Mouse (Mus musculus) kidney, postnatal 0 days (tissue): ENCODE measurements at regions not wholly inside any gene's neighbourhood (a gene's known extent, or its start where the extent isn't known, plus 50 kb on each side); places are given as distances from the start of the nearest gene placed in this dataset.

ENCODE experiments used
- ATAC-seq: fragments of 200-750 bp; cut with Nextera tagmentation; replicated peaks from 2 replicates; pipeline ENCODE4 v1.8.0; 2017; ENCODE audit warnings: low read depth, moderate number of reproducible peaks, moderate TSS enrichment, moderate library complexity; ENCODE audit not compliant: low FRiP score
- DNase-seq: peaks from one replicate; pipeline ENCODE4 v3.0.0-alpha.2; 2016; ENCODE audit warnings: low spot score
- H3K27ac ChIP-seq: fragments of 300-500 bp; sonication (generic); 2 replicates; pipeline ENCODE4 v1.5.1; 2014; ENCODE audit warnings: mild to moderate bottlenecking
- H3K27me3 ChIP-seq: fragments of 300-500 bp; sonication (generic); 2 replicates; pipeline ENCODE4 v1.6.1; 2014; ENCODE audit warnings: low read length, mixed read lengths; ENCODE audit not compliant: insufficient read depth
- H3K36me3 ChIP-seq: fragments of 300-500 bp; sonication (generic); 2 replicates; pipeline ENCODE4 v1.6.1; 2014; ENCODE audit warnings: low read length, mixed read lengths; ENCODE audit not compliant: insufficient read depth
- H3K4me1 ChIP-seq: fragments of 300-500 bp; sonication (generic); replicated peaks from 2 replicates; pipeline ENCODE4 v1.6.1; 2014; ENCODE audit warnings: antibody characterized with exemption, low read length, mixed read lengths; ENCODE audit not compliant: insufficient read depth
- H3K4me2 ChIP-seq: fragments of 300-500 bp; sonication (generic); 2 replicates; pipeline ENCODE4 v1.6.1; 2014; ENCODE audit warnings: mild to moderate bottlenecking, low read length, moderate library complexity, mixed read lengths
- H3K4me3 ChIP-seq: fragments of 300-500 bp; sonication (generic); replicated peaks from 2 replicates; pipeline ENCODE4 v1.5.1; 2014; ENCODE audit warnings: low read depth, low read length
- H3K9ac ChIP-seq: fragments of 300-500 bp; sonication (generic); 2 replicates; pipeline ENCODE4 v1.6.1; 2014; ENCODE audit warnings: low read depth, low read length
- H3K9me3 ChIP-seq: fragments of 300-500 bp; sonication (generic); replicated peaks from 2 replicates; pipeline ENCODE4 v1.6.1; 2016; ENCODE audit warnings: low read length, inconsistent platforms, mixed read lengths
- CTCF ChIP-seq: IDR thresholded peaks from 2 replicates; pipeline ENCODE4 v1.5.1; 2016; ENCODE audit warnings: antibody characterized with exemption, low read depth, mild to moderate bottlenecking, moderate library complexity
- WGBS: fragments of 180-500 bp; shearing (Covaris S2); extraction: QIAGEN DNeasy Blood & Tissue Kit; methylation state at CpG from one replicate; pipeline ENCODE4 v1.1.7; 2014; 5-methylcytosine and 5-hydroxymethylcytosine counted together

GRCm38 (mm10) chr9:100097028-100097427, 221.1 kb upstream of the Sox14 start:
- no peaks in the 10 kb centered on the region for H3K36me3 ChIP-seq
- no peaks in the 10 kb centered on the region for H3K9me3 ChIP-seq
- no peaks in the 10 kb centered on the region for H3K4me1 ChIP-seq
- DNase-seq (no peak), ATAC-seq (no peak)
- no peaks in the 10 kb centered on the region for H3K27me3 ChIP-seq
- H3K27ac ChIP-seq, result no peak overlapping the region
- 42% methylated on average over 2 of the region's 2 CpGs for WGBS
- H3K4me3 ChIP-seq, result no peak overlapping the region
- H3K9ac ChIP-seq, result no peak overlapping the region
- H3K4me2 ChIP-seq, result no peak overlapping the region
- no peak for TF ChIP-seq CTCF

- Histone ChIP-seq H3K4me3 (no peak overlapping the region), H3K4me2 (no peak overlapping the region), H3K27me3 (no peaks in the 10 kb centered on the region), H3K9ac (no peak overlapping the region), H3K4me1 (no peaks in the 10 kb centered on the region), H3K36me3 (no peaks in the 10 kb centered on the region), H3K27ac (no peak overlapping the region), H3K9me3 (no peaks in the 10 kb centered on the region)
- WGBS, result 10% methylated on average over 7 of the region's 7 CpGs
- no peak for DNase-seq
- no peak for ATAC-seq
- no peak for TF ChIP-seq CTCF
Observed at GRCm38 (mm10) chr9:100095559-100095959, 219.6 kb upstream of the Sox14 start.

GRCm38 (mm10) chr9:100094956-100095558, 219.1 kb upstream of the Sox14 start:
- Histone ChIP-seq H3K4me1 (no peaks in the 10 kb centered on the region), H3K4me3 (no peak overlapping the region), H3K27ac (no peak overlapping the region), H3K4me2 (no peak overlapping the region), H3K9ac (no peak overlapping the region), H3K9me3 (no peaks in the 10 kb centered on the region), H3K27me3 (no peaks in the 10 kb centered on the region), H3K36me3 (no peaks in the 10 kb centered on the region)
- WGBS, result 69% methylated on average over 6 of the region's 6 CpGs
- ATAC-seq (no peak), DNase-seq (no peak)
- no peak for TF ChIP-seq CTCF

- TF ChIP-seq CTCF, result no peak
- no peak overlapping the region for H3K9ac ChIP-seq
- H3K9me3 ChIP-seq, result no peaks in the 10 kb centered on the region
- H3K27me3 ChIP-seq, result no peaks in the 10 kb centered on the region
- ATAC-seq, result no peak
- DNase-seq, result no peak
- no peaks in the 10 kb centered on the region for H3K4me1 ChIP-seq
- no peaks in the 10 kb centered on the region for H3K36me3 ChIP-seq
- H3K4me2 ChIP-seq, result no peak overlapping the region
- no peak overlapping the region for H3K27ac ChIP-seq
- 84% methylated on average over 5 of the region's 5 CpGs for WGBS
- H3K4me3 ChIP-seq, result no peak overlapping the region
Observed at GRCm38 (mm10) chr9:100071141-100071540, 195.2 kb upstream of the Sox14 start.

- Histone ChIP-seq H3K4me1 (no peaks in the 10 kb centered on the region), H3K27me3 (no peaks in the 10 kb centered on the region), H3K4me2 (no peak overlapping the region), H3K4me3 (no peak overlapping the region), H3K9me3 (no peaks in the 10 kb centered on the region), H3K27ac (no peak overlapping the region), H3K9ac (no peak overlapping the region), H3K36me3 (no peaks in the 10 kb centered on the region)
- no peak for TF ChIP-seq CTCF
- no peak for ATAC-seq
- WGBS, result 79% methylated on average over 1 of the region's 1 CpGs
- DNase-seq, result no peak
Observed at GRCm38 (mm10) chr9:100058541-100058940, 182.6 kb upstream of the Sox14 start.

- no peak for DNase-seq
- no peak for TF ChIP-seq CTCF
- no peak for ATAC-seq
- 49% methylated on average over 13 of the region's 13 CpGs for WGBS
- Histone ChIP-seq H3K4me1 (no peaks in the 10 kb centered on the region), H3K9me3 (no peaks in the 10 kb centered on the region), H3K9ac (no peak overlapping the region), H3K36me3 (no peaks in the 10 kb centered on the region), H3K4me3 (no peak overlapping the region), H3K27me3 (no peaks in the 10 kb centered on the region), H3K27ac (no peak overlapping the region), H3K4me2 (no peak overlapping the region)
Observed at GRCm38 (mm10) chr9:100046213-100046807, 170.3 kb upstream of the Sox14 start.

- Histone ChIP-seq H3K27ac (no peak overlapping the region), H3K9me3 (no peaks in the 10 kb centered on the region), H3K4me1 (no peaks in the 10 kb centered on the region), H3K4me3 (no peak overlapping the region), H3K36me3 (no peaks in the 10 kb centered on the region), H3K4me2 (no peak overlapping the region), H3K27me3 (no peaks in the 10 kb centered on the region), H3K9ac (no peak overlapping the region)
- DNase-seq (no peak), ATAC-seq (no peak)
- TF ChIP-seq CTCF, result no peak
- 79% methylated on average over 5 of the region's 5 CpGs for WGBS
Observed at GRCm38 (mm10) chr9:100045636-100046035, 169.7 kb upstream of the Sox14 start.
